Mouse (Mus musculus): ENCODE data around the gene Cldn15.
"Not testable (repeated sequence)": the region's sequence is repeated elsewhere in the genome, so short reads cannot be mapped to it uniquely, and the experiment has no call there.

The Cldn15 gene

GRCm38 (mm10) chr5:136966331-136966730 lies at the start of gene Cldn15:
Gene Cldn15, plus strand, starts transcription at chr5:136966616.
- peak; percentile 82 for DNase-seq

DNA sequence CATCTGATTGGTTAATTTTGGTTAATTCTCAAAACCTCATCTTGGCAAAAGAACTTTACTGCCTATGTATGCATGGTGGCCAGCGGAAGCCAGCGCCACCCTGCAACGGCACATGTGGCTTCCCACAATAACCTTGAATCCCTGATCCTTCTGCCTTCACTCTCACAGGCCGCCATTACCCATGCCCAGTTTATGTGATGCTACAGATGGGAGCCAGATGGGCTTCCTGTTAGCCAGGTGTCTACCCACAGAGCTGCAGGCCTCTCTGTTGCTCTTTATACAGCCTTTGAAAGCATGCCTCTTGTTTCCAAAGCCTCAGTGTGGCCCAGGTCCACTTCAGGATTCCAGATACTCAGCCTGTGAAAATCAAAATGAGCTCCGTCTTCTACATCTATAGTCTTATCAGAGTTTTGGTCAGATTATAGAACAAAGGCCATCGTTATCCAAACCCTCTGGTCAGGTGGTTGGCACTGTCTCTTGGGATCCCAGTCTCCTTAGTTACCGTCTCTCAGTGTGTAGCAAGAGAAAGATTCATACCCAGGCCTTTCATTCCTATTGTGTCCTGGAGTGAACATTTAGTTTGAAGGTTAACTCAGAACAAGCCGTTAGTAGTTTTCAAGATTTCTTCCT lies 48.7 kb upstream of the Cldn15 start:
- no peak for DNase-seq

GRCm38 (mm10) chr5:136918655-136919472 lies 47.6 kb upstream of the Cldn15 start:
- DNase-seq: peak; percentile 82

DNA sequence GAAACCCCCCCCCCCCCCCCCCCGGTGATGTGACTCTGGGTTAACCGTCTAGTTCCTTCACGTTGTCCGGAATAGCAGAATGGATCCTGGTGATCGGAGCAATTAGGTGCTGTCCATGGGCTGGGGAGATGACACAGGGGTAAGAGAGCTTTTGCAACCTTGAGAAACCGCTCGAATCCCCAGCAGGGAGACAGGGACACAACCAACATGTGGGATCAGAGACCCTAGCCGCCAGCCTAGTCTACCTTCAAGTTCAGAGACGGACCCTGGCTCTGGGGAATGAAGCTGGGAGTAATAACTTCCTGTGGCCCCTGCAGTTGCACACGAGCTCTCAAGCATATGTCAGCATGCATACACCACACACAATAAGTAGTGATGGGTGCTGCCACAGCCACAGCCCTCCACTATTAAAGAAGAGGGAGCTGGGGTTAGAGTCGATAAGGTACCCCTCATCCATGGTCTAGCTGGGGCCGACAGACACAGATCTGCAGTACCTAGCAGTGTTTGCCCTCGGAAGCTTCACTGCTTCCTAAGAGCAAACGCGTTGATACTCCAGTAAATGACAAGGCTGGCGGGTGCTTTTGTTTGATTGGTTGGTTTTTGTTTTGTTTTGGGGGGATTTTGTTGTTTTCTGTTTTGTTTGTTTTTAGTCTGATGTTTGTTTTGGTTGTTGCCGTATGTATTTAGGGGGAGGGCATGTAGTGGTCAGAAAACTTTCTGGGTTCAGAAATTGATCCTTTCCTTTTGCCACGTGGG lies 46.7 kb upstream of the Cldn15 start:
- no peak for DNase-seq

DNA sequence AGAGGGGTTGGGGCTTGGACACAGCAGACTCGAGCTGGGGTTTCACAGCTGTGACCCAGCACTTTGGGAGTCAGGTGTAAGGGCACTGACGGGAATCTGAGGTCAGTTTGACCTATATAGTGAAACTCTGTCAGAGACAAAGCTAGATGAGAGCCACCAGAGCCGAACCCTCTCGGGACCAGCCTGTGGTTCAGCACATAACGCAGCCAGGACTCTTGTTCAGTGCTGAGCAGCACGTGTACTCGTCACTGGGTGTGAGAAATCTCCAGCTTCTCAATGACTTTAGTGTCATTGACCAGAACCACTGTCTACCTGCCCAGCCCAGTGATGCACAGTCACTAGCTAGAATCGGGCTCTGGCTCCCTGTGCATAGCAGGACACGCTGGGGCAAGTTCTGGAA lies 43.6 kb upstream of the Cldn15 start:
- DNase-seq: no peak

DNA sequence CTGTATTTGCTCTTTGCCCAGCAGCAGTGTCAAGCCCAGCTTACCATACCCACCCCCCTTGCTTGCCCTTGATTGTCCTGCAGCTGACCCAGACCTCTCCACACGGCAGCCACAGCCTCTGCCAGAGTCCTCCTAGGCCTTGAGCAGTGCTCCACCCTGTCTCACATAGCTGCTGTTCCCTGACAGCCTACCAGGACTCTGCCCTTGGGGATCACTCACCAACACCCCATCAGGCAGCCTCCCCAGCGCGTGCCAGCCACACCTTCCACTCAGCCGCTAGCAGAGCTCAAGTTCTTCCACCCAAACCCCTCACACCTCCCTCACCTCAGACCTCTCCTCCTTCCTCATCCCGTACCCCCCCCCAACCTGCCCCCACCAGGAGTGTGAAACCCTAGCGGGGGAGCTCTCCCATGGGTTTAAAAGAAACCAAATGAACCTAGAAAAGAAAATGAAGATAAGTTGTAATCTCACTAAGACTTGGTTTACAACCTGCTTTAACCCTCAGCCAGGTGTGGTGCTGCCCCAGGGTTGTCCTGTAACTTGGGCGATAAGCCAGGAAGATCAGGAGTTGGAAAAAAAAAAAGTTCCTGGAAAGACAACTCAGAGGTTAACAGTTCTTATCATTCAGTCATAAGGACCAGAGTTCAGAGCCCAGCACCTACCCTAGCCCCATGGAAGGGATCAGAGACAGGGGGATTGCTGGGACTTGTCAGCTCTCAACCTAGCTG lies 42.5 kb upstream of the Cldn15 start:
- peak; percentile 48 for DNase-seq

- DNase-seq: peak; percentile 78
Observed at GRCm38 (mm10) chr5:136929073-136929472, 37.3 kb upstream of the Cldn15 start.

GRCm38 (mm10) chr5:136931896-136932295 lies 34.5 kb upstream of the Cldn15 start:
- no peak for DNase-seq

DNA sequence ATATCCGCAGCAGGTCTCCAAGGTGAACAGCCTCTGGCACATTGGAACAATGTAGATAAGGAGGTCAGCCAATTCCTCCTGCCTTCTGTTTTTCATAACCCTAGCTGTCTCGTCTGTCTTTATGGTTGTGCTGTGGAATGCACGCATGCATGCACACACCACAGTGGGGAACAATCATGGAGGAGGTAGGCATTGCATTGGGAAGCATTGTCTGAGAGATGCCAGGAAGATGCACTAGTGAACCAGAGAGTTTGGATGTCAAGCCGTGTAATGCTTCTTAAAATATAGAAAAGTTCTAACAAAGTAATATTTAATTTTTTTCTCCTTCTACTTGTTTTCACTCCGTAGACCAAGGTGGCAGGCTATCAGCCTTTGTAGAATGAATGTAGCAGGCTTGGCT lies 33.5 kb upstream of the Cldn15 start:
- DNase-seq: no peak

DNA sequence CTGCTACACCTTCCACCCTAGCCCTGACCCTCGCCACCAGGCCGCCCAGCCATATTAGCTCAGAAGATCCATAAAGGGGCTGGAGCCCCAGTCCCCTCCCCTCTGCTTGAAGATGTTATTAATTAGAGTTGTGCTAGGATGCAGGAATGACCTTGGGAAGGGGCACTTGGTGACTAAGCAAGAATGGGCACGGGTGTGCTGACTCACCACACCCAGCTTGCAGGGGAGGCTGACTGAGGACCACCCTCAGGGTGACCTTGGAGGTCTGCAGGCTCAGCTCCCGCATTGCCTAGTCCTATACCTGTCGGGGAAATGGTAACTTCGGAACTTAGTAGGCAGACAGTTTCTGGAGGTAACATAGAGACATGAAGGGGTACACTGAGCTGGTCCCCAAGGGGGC lies 32.5 kb upstream of the Cldn15 start:
- DNase-seq: no peak

- no peak for DNase-seq
Observed at GRCm38 (mm10) chr5:136935905-136936695, 30.3 kb upstream of the Cldn15 start.

DNA sequence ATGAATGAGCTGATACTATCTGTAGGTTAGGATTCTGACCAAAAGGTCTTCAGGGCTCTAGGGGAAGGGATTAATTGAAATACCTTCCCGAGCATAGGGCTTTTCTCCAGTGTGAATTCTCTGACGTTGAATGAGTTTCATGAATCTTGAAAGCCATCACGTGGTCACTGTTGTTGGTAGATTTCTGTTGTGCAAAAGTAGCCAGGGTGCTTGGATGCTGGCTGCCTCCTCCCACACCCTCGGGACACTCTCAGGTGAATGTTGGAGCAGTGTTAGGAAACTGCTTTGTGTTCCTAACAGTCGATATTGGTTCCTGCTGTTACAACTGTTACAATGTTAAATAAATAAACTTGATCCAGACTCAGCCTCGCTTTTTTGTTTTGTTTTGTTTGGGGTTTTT lies 29.7 kb upstream of the Cldn15 start:
- DNase-seq: no peak

GRCm38 (mm10) chr5:136937621-136938020 lies 28.8 kb upstream of the Cldn15 start:
- DNase-seq: peak; percentile 86

DNA sequence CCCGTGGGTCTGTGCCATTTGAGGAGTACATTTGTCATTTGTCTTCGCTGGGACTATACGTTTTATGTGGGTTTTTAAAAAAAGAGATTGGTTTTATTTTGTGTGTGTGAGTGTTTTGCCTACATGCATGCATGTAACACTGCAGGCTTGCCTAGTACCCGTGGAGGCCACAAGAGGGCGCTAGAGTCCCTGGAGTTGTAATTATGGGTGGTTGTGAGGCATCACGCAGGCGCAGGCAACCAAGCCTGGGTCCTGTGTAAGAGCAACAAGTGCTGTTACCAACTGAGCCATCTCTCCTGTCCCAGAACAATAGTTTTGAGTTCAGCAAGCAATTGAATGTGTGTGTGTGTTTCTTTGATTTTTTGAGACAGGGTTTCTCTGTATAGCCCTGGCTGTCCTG lies 27.1 kb upstream of the Cldn15 start:
- no peak for DNase-seq

DNA sequence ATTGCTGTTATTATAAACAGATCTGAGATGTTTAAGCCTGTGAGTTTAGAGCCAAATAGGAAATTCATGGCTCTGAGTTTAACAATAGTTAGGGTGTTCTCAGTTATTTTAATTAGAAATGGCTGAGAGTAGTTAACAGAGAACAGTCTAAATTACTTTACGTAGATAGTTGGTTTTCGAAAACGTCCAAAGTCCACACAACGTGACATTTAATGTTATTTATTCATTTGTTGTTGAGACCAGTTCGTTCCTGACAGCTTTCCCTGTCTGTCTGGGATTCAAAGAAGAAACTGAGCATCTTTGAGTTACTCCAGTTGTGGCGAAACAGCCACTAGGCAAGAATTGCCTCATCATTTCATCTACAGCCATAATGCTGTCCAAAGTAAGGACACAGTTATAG lies 26.4 kb upstream of the Cldn15 start:
- DNase-seq: not testable (repeated sequence)

GRCm38 (mm10) chr5:136940845-136941560 lies 25.4 kb upstream of the Cldn15 start:
- no peak for DNase-seq

GRCm38 (mm10) chr5:136942781-136943180 lies 23.6 kb upstream of the Cldn15 start:
- no peak for DNase-seq

- no peak for DNase-seq
Observed at GRCm38 (mm10) chr5:136943382-136943781, 23.0 kb upstream of the Cldn15 start.

- no peak for DNase-seq
Observed at GRCm38 (mm10) chr5:136945084-136945483, 21.3 kb upstream of the Cldn15 start.

DNA sequence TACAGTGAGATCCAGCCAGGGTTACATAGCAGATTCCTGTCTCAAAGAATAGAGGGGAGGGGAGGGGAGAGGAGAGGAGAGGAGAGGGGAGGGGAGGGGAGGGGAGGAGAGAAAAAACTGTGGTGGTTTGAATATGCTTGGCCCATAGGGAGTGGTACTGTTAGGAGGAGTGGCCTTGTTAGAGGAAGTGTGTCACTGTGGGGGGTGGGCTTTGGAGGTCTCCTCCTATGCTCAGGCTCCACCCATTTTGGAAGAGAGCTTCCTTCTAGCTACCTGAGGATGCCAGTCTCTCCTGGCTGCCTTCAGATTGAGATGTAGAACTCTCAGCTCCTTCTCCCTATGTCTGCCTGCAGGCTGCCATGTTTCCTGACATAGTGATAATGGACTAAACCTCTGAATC lies 18.5 kb upstream of the Cldn15 start:
- DNase-seq: no peak

DNA sequence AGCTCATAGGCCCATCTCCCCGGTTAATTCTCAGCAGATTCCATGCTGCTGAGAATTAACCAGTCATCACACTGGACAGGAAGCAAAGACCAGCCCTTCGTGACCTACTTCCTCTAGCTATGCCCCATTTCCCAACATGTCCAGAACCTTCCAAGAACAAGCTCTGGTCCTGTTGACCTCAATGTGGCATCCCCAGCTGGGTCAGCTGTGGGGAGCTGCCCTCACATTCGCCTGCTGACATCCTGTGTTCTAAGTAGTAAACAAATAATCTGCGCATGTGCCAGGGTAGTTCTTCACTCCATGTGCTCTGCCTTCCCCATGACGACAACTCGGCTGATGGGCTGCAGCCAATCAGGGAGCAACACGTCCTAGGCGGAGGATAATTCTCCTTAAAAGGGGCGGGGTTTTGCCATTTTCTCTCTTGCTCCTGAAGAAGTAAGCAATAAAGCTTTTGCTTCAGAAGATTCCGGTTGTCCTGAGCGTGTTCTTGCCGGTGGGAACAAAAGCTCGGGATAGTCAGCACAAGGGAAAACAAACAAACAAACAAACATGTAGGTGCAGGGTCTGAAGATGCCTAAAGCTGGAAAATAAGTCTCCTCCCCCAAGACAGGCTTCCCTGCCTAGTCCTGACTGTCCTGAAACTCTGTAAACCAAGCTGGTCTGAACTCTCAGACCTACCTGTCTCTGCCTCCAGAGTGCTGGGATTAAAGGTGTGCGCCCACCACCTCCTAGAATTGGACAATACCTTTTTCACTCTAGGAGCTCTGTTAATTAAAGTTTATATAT lies 16.7 kb upstream of the Cldn15 start:
- DNase-seq: not testable (repeated sequence)
